Mouse (Mus musculus): Measurements from ENCODE around the gene Krt26.
A peak's percentile ranks its signal among the peaks of the same experiment; 100 is the strongest.

The Krt26 gene

DNA sequence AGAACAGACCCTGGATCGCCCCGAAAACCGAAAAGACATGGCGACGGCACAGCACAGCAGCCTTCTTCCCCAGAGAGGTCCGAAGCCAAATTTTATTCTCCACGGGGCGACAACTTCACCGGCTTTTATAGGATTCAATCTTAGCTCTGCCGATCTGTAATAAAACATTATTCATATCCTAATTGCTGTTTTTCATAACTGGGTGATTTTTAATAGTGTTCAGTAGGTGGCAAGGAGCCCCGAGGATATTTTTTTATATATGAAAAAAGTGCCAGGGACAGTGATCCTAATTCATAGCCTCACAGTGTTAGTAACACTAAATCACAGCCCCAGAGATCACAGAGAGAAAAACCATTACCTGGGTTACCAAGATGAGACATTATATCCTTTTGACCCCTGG is at the start of gene Krt26:
Gene Krt26 (minus strand): TSS at position 101 of the 400 bp plus-strand sequence.
- DNase-seq = no peak

DNA sequence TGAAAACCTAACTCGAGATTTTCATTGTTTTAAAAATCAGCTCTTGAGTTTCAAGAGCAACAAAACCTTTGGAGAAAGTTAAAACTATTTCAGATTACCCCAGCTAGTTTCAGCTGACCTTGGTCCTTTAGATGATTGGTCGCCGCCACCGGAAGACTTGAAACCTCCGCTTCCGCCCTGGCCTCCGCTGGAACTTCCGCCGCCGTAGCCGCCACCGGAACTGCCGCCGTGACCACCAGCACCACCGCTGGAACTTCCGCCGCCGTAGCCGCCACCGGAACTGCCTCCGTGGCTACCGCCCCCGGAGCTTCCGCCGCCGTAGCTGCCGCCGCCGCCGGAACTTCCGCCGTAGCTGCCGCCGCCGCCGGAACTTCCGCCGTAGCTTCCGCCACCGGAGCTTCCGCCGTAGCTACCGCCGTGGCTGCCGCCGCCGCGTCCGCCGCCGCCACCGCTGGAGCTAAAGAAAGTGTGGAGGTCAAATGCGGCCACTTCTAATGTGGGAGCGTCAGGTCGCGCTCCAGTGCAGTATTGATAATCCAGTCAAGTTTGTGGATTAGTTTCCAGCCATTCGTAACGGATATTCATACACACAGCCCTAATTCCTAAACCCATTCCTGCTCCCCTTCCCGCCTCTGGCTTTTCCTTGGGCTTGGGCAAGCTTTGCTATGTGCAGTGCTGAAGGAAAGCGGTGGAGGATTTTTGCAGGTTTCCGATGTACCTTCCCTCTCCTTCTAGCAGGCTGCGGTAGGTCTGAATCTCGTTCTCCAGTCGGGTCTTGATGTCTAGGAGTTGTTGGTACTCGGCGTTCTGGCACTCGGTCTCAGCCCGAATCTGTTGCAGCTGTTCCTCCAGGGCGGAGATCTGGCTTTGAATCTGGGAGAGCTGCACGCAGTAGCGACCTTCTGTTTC is 48.3 kb upstream of the Krt26 start:
- peak; percentile 81 for DNase-seq

- peak; percentile 78 for DNase-seq
Measured at GRCm38 (mm10) chr11:99379568-99379967, 41.8 kb upstream of the Krt26 start.

- DNase-seq = no peak
Measured at GRCm38 (mm10) chr11:99374803-99375202, 37.0 kb upstream of the Krt26 start, which contains the start of gene Krt28. Krt28 (minus strand) TSS chr11:99374903.

GRCm38 (mm10) chr11:99369853-99370451 is 32.2 kb upstream of the Krt26 start:
- DNase-seq = peak; percentile 35

DNA sequence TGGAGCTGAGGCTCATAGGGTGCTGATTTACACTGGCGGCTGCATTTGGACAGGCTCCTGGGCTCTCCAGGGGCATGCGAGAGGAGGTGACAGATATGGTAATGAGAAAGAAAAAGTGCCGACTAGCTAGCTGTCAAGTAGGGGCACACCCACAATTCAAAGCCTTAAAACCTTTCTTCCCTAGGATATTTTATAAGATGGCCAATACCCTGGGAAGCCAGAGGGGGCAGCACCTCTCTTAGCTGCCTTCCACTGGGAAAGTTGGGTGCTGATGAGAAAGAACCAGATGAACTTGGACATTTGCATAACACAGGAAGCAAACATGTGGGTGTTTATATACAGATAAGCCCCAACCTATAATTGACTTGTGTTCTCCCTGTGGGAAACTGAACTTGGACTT is 31.5 kb upstream of the Krt26 start:
- DNase-seq = peak; percentile 24

- no peak for DNase-seq
Measured at GRCm38 (mm10) chr11:99366791-99367190, 29.0 kb upstream of the Krt26 start.

DNA sequence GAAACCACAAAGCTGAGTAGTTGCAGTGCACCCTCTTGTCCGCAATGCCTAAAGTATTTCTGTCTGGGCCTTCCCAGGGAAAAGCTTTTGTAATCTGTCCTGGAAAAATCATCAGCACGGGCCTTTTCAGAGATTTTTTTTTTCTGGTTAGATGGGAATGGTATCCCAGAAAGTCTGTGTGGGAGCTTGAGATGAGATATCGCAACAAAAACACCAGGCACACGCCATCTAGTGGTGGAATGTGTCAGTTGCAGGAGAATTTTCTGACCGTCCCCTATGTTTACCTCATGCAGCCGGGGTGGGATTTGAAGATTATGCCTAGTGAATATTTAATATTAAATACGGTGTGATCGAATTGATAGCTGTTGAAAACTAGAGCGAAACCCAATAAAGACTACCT is 26.6 kb upstream of the Krt26 start:
- peak; percentile 13 for DNase-seq

GRCm38 (mm10) chr11:99361423-99361822 is 23.7 kb upstream of the Krt26 start:
- DNase-seq = no peak

DNA sequence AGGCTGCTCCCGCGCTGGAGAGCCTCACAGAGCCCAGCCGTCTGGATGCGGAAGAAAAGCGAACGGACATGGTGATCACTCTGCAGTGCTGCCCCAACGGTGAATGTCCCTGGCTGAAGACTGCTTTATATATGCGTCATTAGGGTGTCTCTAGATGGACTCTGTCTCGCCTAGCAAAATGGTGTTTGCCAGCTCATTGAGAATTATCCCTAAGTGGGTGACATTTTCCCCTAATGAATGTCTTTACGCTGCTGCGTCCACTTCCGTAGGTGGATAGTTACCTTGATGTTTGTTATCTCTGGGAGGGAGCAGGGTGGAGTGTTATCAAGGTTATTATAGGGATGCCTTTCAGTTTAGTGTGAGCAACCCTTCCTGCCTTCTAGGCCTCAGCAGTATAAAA is 13.2 kb upstream of the Krt26 start, which contains the start of gene Krt27:
Gene Krt27 (minus strand): TSS at position 101 of the 400 bp plus-strand sequence.
- DNase-seq = no peak

GRCm38 (mm10) chr11:99339299-99339847 is 1.6 kb upstream of the Krt26 start:
- DNase-seq = no peak

GRCm38 (mm10) chr11:99333426-99333825 is 4.3 kb downstream of the Krt26 start:
- no peak for DNase-seq

DNA sequence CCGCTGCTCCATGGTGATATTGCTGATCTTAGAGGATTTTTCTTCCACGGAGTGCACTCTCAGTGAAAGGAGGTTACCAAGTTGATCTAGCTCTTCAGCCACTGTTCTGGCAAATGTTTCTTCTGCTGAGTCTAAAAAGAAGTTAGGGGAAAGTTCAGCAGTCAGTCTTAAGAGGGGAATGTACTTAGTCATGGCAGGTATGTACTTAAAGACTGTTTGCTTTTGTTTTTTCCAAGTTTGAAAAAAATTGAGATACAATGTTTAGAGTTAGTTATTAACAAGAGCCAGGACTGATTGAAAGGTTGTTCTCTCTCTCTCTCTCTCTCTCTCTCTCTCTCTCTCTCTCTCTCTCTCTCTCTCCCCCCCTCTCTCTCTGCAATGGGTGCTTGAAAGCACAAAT is 8.1 kb downstream of the Krt26 start:
- DNase-seq = no peak

DNA sequence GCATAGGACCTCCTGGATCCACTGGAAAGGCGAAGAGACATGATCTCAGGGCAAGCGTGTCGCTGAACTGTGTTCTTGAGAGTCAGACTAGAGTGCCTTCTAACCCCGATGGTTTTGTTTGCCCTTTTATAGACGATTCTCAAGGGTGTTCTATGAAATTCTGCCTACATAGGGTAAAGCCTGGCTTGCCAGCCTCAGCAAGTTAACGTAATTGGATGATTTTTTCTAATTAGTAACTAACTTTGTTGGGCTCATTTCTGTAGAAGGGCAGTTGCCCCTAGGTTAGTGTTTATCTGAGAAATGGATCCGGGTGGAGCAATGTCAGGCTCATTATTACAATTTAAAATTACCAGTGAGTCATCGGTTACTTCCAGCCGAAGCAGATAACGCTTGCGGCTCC is 14.9 kb downstream of the Krt26 start, which contains the start of gene Krt25:
Gene Krt25 (minus strand): TSS at position 101 of the 400 bp plus-strand sequence.
- DNase-seq = no peak

- DNase-seq = no peak
Measured at GRCm38 (mm10) chr11:99321094-99321493, 16.7 kb downstream of the Krt26 start.

DNA sequence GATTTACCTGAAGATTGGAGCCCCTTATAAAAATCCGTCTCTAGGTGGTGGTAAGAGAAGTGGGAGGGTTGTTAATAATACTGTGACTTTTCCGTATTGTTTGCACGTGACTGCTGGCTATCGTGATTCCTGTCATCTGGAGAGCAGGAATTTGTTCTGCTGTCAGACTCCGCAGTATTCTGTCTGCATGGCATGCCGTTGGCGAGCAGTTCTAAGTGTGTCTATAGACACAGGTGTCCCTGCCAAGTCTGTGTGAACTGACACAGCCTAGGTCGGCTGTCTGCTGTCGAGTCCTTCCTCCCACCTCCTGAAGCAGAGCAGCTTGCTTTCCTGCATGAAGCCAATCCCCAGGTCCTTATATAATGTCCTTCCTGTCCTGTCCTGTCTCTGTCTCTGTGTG is 18.6 kb downstream of the Krt26 start:
- DNase-seq = no peak

DNA sequence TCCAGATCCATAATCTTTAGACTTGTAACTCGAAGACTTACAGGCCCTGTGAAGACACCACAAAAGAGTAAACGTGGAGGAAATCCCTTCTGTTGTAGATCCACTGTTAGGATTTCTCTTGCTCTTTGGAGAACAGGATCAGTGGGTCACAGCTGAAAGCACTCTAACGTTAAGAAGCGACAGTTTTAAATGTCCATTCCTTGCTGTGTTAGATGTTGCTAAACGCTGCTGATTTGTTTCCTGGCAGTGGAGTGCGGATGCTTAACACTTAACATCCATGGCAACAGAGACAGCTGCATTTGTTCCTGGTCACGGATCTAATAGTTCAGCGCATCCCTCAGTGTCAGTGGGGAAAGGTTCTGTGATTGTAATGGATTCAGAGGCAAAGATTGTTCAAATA is 21.2 kb downstream of the Krt26 start:
- DNase-seq = no peak

DNA sequence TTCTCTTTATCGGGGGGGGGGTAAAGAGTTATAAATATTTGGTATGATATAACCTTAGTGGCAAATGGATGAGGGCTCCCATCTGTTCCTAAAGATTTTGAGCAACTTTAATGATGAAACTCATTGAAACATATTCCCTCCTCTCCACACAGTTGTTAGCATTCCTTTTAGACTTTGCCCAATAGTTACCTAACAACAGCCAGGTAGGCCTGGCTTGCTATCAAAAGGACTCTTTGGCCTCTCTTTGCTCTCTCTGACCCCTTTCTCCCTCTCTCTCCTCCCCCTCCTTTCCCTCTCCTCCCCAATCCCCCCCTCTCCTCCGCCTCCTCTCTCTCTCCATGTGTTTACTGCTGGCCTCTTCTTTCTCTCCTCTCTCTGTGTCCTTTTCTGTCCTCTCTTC is 23.2 kb downstream of the Krt26 start:
- DNase-seq = no peak

DNA sequence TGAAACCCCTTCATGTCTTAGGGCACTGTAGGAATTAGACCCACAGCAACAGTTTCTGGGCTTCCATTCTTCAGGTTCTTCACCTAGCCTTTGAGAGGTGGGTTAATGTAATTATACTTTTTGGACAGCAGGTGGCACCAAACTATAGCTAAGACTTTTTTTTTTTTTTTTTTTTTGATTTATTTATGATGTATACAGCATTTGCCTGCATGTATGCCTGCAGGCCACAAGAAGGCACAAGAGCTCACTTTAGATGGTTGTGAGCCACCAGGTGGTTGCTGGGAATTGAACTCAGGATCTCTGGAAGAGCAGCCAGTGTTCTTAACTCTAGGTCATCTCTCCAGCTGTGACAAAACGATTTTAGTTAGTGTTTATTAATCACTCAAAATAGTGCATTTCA is 26.9 kb downstream of the Krt26 start:
- DNase-seq = no peak

DNA sequence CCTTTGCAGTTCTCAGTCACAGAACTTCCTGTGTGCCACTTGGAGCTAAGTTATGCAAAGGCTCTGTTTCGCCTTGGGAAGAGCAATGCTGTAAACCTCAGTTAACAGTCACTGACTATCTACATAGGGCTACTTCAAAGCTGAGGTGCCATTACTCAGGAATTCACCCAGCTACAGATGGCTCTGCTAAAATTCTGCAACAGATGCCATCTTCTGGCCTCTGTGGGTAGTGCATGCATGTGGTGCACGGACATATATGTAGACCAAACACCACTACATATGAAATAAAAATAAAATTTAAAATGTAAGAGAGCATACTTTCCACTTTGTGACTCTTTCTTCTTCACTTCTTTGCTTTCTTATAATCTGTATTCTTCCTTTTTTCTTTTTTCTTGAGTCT is 30.2 kb downstream of the Krt26 start:
- peak; percentile 68 for DNase-seq

DNA sequence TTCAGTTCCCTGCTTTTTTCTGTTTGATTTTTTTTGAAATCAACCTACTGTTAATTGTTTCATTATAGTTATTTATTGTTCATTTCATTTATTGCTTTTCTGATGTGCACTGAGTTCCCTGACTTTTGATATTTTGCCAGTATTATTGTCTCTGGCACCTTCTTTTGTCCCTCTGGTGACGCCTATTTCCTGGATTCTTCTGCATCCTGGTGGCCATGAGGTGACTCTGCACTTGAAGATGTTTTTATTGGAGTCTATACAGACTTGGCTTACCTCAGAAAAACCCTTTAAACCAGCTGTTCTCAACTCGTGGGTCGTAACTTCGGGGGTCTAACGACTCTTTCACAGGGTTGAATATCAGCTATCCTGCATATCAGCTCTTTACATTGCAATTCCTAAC is 42.7 kb downstream of the Krt26 start:
- DNase-seq = no peak

GRCm38 (mm10) chr11:99292846-99293245 is 44.9 kb downstream of the Krt26 start:
- DNase-seq = peak; percentile 44

- DNase-seq = no peak
Measured at GRCm38 (mm10) chr11:99284833-99285312, 52.9 kb downstream of the Krt26 start, which contains the start of gene Krt24. Krt24 (minus strand) TSS chr11:99285262.

GRCm38 (mm10) chr11:99284011-99284410 is 53.8 kb downstream of the Krt26 start:
- no peak for DNase-seq

Measured in right cerebral cortex, postnatal 4 days (tissue).